Mouse (Mus musculus) liver, embryonic 14.5 days (tissue): ENCODE results near the gene Slc25a27. TPM values are rescaled to one million over a fixed set of nuclear protein-coding genes. Genes with fewer than 3 reads are reported as not detected.

Experiments used
- ATAC-seq: fragments of 200-750 bp; cut with Nextera tagmentation; 2 replicates; pipeline ENCODE4 v1.8.0; 2017; ENCODE audit warnings: moderate number of reproducible peaks, mild to moderate bottlenecking, moderate library complexity; ENCODE audit not compliant: insufficient read depth
- DNase-seq, 3 experiments: peaks; one replicate each; pipeline ENCODE4 v3.0.0-alpha.2; 2012 to 2013; ENCODE audit warnings: low read depth in 3 of 3, low spot score in 3 of 3
- H3K27ac ChIP-seq: fragments of 300-500 bp; sonication (generic); 2 replicates; pipeline ENCODE4 v1.5.1; 2014; ENCODE audit warnings: moderate library complexity, mild to moderate bottlenecking, control low read depth, inconsistent platforms
- H3K27me3 ChIP-seq: fragments of 300-500 bp; sonication (generic); 2 replicates; pipeline ENCODE4 v1.6.1; 2014; ENCODE audit warnings: mild to moderate bottlenecking, low read length, moderate library complexity; ENCODE audit not compliant: control insufficient read depth, insufficient read depth
- H3K36me3 ChIP-seq: fragments of 300-500 bp; sonication (generic); replicated peaks from 2 replicates; pipeline ENCODE4 v1.6.1; 2014; ENCODE audit warnings: low read depth; ENCODE audit not compliant: control insufficient read depth, insufficient read depth
- H3K4me1 ChIP-seq, 2 experiments: fragments of 200-500 bp in 1 of 2; fragments of 300-500 bp in 1 of 2; sonication (generic) in 1 of 2; replicated peaks; 2 replicates each; pipeline ENCODE4 v1.6.1; 2012 to 2014; ENCODE audit warnings: antibody characterized with exemption in 1 of 2, inconsistent platforms in 1 of 2, low read length in 1 of 2; ENCODE audit not compliant: control insufficient read depth in 2 of 2, insufficient read depth in 2 of 2
- H3K4me2 ChIP-seq: fragments of 300-500 bp; sonication (generic); 2 replicates; pipeline ENCODE4 v1.6.1; 2014; ENCODE audit warnings: low read depth, mild to moderate bottlenecking, control low read depth, moderate library complexity
- H3K4me3 ChIP-seq, 2 experiments: fragments of 200-500 bp in 1 of 2; fragments of 300-500 bp in 1 of 2; sonication (generic) in 1 of 2; 2 replicates each; pipeline ENCODE4 v1.5.1; 2012 to 2014; ENCODE audit warnings: low read depth in 2 of 2, low read length in 2 of 2, mild to moderate bottlenecking in 2 of 2, control low read depth in 1 of 2, inconsistent platforms in 1 of 2, moderate library complexity in 1 of 2; ENCODE audit not compliant: insufficient read depth in 1 of 2
- H3K9ac ChIP-seq: fragments of 300-500 bp; sonication (generic); replicated peaks from 2 replicates; pipeline ENCODE4 v1.6.1; 2014; ENCODE audit warnings: mild to moderate bottlenecking, control low read depth, moderate library complexity
- H3K9me3 ChIP-seq: fragments of 300-500 bp; sonication (generic); 2 replicates; pipeline ENCODE4 v1.6.1; 2016; ENCODE audit warnings: low read length, mixed read lengths; ENCODE audit not compliant: control insufficient read depth
- CTCF ChIP-seq: IDR thresholded peaks from 2 replicates; pipeline ENCODE4 v1.5.1; 2016; ENCODE audit warnings: antibody characterized with exemption, low read depth, control low read depth
- EP300 ChIP-seq: IDR thresholded peaks from 2 replicates; pipeline ENCODE4 v1.6.1; 2016; ENCODE audit warnings: antibody characterized with exemption, low read depth
- WGBS: fragments of 180-500 bp; shearing (Covaris S2); extraction: QIAGEN DNeasy Blood & Tissue Kit; methylation state at CpG from one replicate; pipeline ENCODE4 v1.1.7; 2014; ENCODE audit not compliant: insufficient replicate concordance; 5-methylcytosine and 5-hydroxymethylcytosine counted together
- polyA plus RNA-seq, 2 experiments: library from polyadenylated mRNA; depleted of rRNA in 1 of 2; stranded (reverse) in 1 of 2; unstranded in 1 of 2; fragments of >200 nt; fragmentation: Nextera tagmentation in 1 of 2; extraction: Ambion mirVana in 1 of 2; gene quantifications; 2 replicates each; pipeline versions ENCODE4 v1.2.1 to v1.2.3; 2012 to 2014

The Slc25a27 gene
- polyA plus RNA-seq, 2 experiments = 0.39 to 0.68 TPM

- ATAC-seq = no peak
- TF ChIP-seq EP300 (no peak), CTCF (no peak)
- Histone ChIP-seq H3K36me3 (no peaks in the 10 kb centered on the region), H3K4me3 (no peak overlapping the region), H3K27me3 (no peaks in the 10 kb centered on the region), H3K9ac (no peak overlapping the region), H3K4me1 (no peaks in the 10 kb centered on the region), H3K9me3 (no peaks in the 10 kb centered on the region), H3K27ac (no peak overlapping the region), H3K4me2 (no peak overlapping the region)
- no peak for DNase-seq
- 63% methylated on average over 3 of the region's 3 CpGs for WGBS
Observed at GRCm38 (mm10) chr17:43706749-43707148, 39.7 kb upstream of the Slc25a27 start.

GRCm38 (mm10) chr17:43704216-43704930 lies 37.4 kb upstream of the Slc25a27 start:
- no peak overlapping the region for H3K4me2 ChIP-seq
- no peaks in the 10 kb centered on the region for H3K27me3 ChIP-seq
- H3K9ac ChIP-seq = no peak overlapping the region
- WGBS = 69% methylated on average over 12 of the region's 12 CpGs
- no peaks in the 10 kb centered on the region for H3K4me1 ChIP-seq
- H3K36me3 ChIP-seq = no peaks in the 10 kb centered on the region
- ATAC-seq (no peak), DNase-seq (no peak)
- H3K4me3 ChIP-seq = no peak overlapping the region
- no peaks in the 10 kb centered on the region for H3K9me3 ChIP-seq
- TF ChIP-seq EP300 = no peak
- no peak for TF ChIP-seq CTCF
- no peak overlapping the region for H3K27ac ChIP-seq

- ATAC-seq = no peak
- H3K9ac ChIP-seq = no peak overlapping the region
- H3K9me3 ChIP-seq = no peaks in the 10 kb centered on the region
- 49% methylated on average over 6 of the region's 6 CpGs for WGBS
- H3K27me3 ChIP-seq = no peaks in the 10 kb centered on the region
- no peak overlapping the region for H3K4me2 ChIP-seq
- H3K27ac ChIP-seq = no peak overlapping the region
- H3K36me3 ChIP-seq = no peaks in the 10 kb centered on the region
- TF ChIP-seq CTCF = peak; percentile 65
- TF ChIP-seq EP300 = no peak
- peak in 1 of 3 experiments; percentile 7 for DNase-seq
- H3K4me3 ChIP-seq = no peak overlapping the region
- no peaks in the 10 kb centered on the region for H3K4me1 ChIP-seq
Observed at GRCm38 (mm10) chr17:43701060-43701459, 34.0 kb upstream of the Slc25a27 start.

- Histone ChIP-seq H3K9ac (no peak overlapping the region), H3K9me3 (no peaks in the 10 kb centered on the region), H3K4me3 (no peak overlapping the region), H3K36me3 (no peaks in the 10 kb centered on the region), H3K27ac (no peak overlapping the region), H3K4me2 (no peak overlapping the region), H3K27me3 (no peaks in the 10 kb centered on the region), H3K4me1 (no peaks in the 10 kb centered on the region)
- DNase-seq (peak in 2 of 3 experiments; percentile 34 to 36), ATAC-seq (no peak)
- WGBS = 30% methylated on average over 14 of the region's 14 CpGs
- peak; percentile 87 for TF ChIP-seq CTCF
- no peak for TF ChIP-seq EP300
Observed at GRCm38 (mm10) chr17:43698997-43699649, 32.1 kb upstream of the Slc25a27 start.

GRCm38 (mm10) chr17:43689591-43689990 lies 22.6 kb upstream of the Slc25a27 start:
- H3K27ac ChIP-seq = no peak overlapping the region
- H3K27me3 ChIP-seq = no peaks in the 10 kb centered on the region
- H3K4me3 ChIP-seq = no peak overlapping the region
- WGBS = 54% methylated on average over 9 of the region's 9 CpGs
- DNase-seq (no peak), ATAC-seq (no peak)
- no peak overlapping the region for H3K9ac ChIP-seq
- no peaks in the 10 kb centered on the region for H3K36me3 ChIP-seq
- H3K4me2 ChIP-seq = no peak overlapping the region
- no peaks in the 10 kb centered on the region for H3K9me3 ChIP-seq
- TF ChIP-seq EP300 (no peak), CTCF (no peak)
- no peaks in the 10 kb centered on the region for H3K4me1 ChIP-seq
